Mouse (Mus musculus): ENCODE measurements around the gene Sprtn. TPM values are rescaled to one million over a fixed set of nuclear protein-coding genes. Genes with fewer than 3 reads are reported as not detected.

Sprtn gene
- total RNA-seq, 4 experiments from 2014 or later: 13.2 to 16.5 (median 15.3) TPM

- no peak for DNase-seq (ENCODE audit: low spot score in 2 of 2)
Measured at GRCm38 (mm10) chr8:124903198-124903597, 5.5 kb downstream of the Sprtn start.

GRCm38 (mm10) chr8:124905482-124905881 is 7.8 kb downstream of the Sprtn start:
- DNase-seq (ENCODE audit: low spot score in 2 of 2): no peak

- no peak for DNase-seq (ENCODE audit: low spot score in 2 of 2)
Measured at GRCm38 (mm10) chr8:124909936-124910335, 12.2 kb downstream of the Sprtn start.

- no peak for DNase-seq (ENCODE audit: low spot score in 2 of 2)
Measured at GRCm38 (mm10) chr8:124910349-124910748, 12.7 kb downstream of the Sprtn start.

- DNase-seq (ENCODE audit: low spot score in 2 of 2): no peak
Measured at GRCm38 (mm10) chr8:124911938-124912872, 14.5 kb downstream of the Sprtn start.

- DNase-seq (ENCODE audit: low spot score in 2 of 2): no peak
Measured at GRCm38 (mm10) chr8:124914061-124914460, 16.4 kb downstream of the Sprtn start.

- no peak for DNase-seq (ENCODE audit: low spot score in 2 of 2)
Measured at GRCm38 (mm10) chr8:124917741-124918484, 20.2 kb downstream of the Sprtn start.

- no peak for DNase-seq (ENCODE audit: low spot score in 2 of 2)
Measured at GRCm38 (mm10) chr8:124921369-124922279, 23.9 kb downstream of the Sprtn start.

- DNase-seq (ENCODE audit: low spot score in 2 of 2): no peak
Measured at GRCm38 (mm10) chr8:124922490-124923089, 24.9 kb downstream of the Sprtn start.

GRCm38 (mm10) chr8:124923971-124924652 is 26.4 kb downstream of the Sprtn start:
- DNase-seq (ENCODE audit: low spot score in 2 of 2): no peak

GRCm38 (mm10) chr8:124925544-124926266 is 28.0 kb downstream of the Sprtn start:
- DNase-seq (ENCODE audit: low spot score in 2 of 2): no peak

- no peak for DNase-seq (ENCODE audit: low spot score in 2 of 2)
Measured at GRCm38 (mm10) chr8:124926351-124926771, 28.7 kb downstream of the Sprtn start.

- no peak for DNase-seq (ENCODE audit: low spot score in 2 of 2)
Measured at GRCm38 (mm10) chr8:124929006-124929405, 31.3 kb downstream of the Sprtn start.

GRCm38 (mm10) chr8:124930086-124930485 is 32.4 kb downstream of the Sprtn start:
- DNase-seq (ENCODE audit: low spot score in 2 of 2): no peak

GRCm38 (mm10) chr8:124930649-124931048 is 33.0 kb downstream of the Sprtn start:
- DNase-seq (ENCODE audit: low spot score in 2 of 2): no peak

GRCm38 (mm10) chr8:124932435-124932834 is 34.7 kb downstream of the Sprtn start:
- no peak for DNase-seq (ENCODE audit: low spot score in 2 of 2)

- DNase-seq (ENCODE audit: low spot score in 2 of 2): no peak
Measured at GRCm38 (mm10) chr8:124935116-124935515, 37.4 kb downstream of the Sprtn start.

- no peak for DNase-seq (ENCODE audit: low spot score in 2 of 2)
Measured at GRCm38 (mm10) chr8:124936699-124937098, 39.0 kb downstream of the Sprtn start.

GRCm38 (mm10) chr8:124937293-124937692 is 39.6 kb downstream of the Sprtn start:
- no peak for DNase-seq (ENCODE audit: low spot score in 2 of 2)

GRCm38 (mm10) chr8:124943801-124944200 is 46.1 kb downstream of the Sprtn start:
- DNase-seq (ENCODE audit: low spot score in 2 of 2): no peak
